Mouse (Mus musculus) small intestine, adult 2 months (tissue): ENCODE measurements around the gene Plxnc1.

Source experiments
- CTCF ChIP-seq: fragments of 200-500 bp; IDR thresholded peaks from 2 replicates; pipeline ENCODE4 v1.5.1; 2012; ENCODE audit warnings: low read depth, mild to moderate bottlenecking, control low read depth, inconsistent platforms, low read length, moderate library complexity, mixed read lengths; ENCODE audit not compliant: insufficient replicate concordance, insufficient read length; ENCODE audit errors: extremely low read depth
- POLR2A ChIP-seq: fragments of 200-500 bp; IDR thresholded peaks from 2 replicates; pipeline ENCODE4 v1.6.1; 2012; ENCODE audit warnings: low read depth, mild to moderate bottlenecking, control low read depth, inconsistent platforms, low read length, moderate library complexity

GRCm38 (mm10) chr10:94804029-94804908 lies 140.4 kb downstream of the Plxnc1 start:
- no peak for TF ChIP-seq CTCF
- TF ChIP-seq POLR2A = no peak
